Mouse (Mus musculus): ENCODE measurements around the gene S1pr4.

Gene S1pr4

DNA sequence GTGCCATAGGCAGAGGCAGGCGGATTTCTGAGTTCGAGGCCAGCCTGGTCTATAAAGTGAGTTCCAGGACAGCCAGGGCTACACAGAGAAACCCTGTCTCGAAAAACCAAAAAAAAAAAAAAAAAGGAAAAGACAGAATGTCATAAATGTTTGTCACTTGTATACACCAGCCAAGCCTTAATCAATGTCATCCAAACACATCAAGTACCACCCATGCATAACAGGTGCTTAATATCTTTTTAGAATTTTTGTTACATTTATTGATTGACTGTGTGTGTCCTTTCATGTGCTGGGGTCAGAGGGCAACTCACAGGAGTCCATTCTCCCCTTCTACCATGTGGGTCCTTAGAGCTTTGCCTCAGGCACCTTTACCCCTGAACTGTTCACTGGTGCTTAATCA lies at the start of gene S1pr4:
Gene S1pr4 (minus strand): TSS at position 101 of the 400 bp plus-strand sequence.
- no peak for DNase-seq (ENCODE audit: low spot score)

DNA sequence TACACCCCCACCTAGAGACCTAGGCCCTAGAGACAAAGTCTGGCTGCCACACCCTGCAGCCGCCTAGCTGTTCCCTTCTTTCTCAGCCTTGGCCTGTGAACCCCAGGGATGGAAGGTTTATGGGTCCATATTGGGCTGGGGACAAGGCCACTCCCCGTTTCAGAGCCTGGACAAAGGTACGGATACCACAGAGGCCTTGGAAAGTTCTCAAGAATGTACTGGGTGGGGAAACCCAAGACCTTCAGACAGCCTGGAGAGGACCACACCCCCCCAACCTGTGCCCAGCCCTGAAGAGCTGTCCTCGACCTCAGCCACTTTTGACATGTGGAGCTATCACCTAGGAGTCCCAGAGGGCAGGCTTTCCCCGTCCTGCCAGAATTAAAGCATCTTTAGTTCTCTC lies 49.0 kb upstream of the S1pr4 start:
- no peak for DNase-seq (ENCODE audit: low spot score)

DNA sequence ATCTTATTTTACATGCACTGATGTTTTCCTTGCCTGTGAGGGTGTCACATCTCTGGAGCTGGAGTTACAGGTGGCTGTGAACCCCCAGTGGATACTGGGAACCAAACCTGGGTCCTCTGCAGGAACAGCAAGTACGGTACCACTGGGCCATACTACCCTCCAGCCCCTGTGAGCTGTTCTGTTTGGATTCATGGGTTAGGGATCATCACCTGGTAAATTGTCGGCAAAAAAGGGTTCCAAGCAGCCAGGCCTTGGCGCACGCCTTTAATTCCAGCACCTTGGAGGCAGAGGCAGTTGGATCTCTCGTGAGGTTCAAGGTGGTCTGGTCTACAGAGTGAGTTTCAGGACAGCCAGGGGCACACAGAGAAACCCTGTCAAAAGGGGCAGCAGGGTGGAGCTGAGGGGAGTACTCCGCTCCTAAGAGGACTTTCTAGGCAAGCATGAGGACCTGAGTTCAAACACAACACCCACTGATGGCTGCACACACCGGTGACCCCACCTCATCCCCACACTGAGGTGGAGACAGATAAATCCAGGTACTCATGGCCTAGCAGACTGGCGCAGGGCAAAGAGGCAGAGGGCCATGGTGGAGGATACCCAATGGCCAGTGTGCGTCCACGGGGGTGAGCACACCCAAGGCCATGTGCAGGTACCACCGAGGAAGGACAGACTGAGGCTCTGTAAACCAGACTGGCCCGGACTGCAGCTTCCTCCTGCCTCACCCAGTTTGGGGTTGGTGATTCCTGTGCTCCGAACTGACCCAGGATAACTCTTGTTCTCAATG lies 47.0 kb upstream of the S1pr4 start:
- DNase-seq (ENCODE audit: low spot score) = no peak

DNA sequence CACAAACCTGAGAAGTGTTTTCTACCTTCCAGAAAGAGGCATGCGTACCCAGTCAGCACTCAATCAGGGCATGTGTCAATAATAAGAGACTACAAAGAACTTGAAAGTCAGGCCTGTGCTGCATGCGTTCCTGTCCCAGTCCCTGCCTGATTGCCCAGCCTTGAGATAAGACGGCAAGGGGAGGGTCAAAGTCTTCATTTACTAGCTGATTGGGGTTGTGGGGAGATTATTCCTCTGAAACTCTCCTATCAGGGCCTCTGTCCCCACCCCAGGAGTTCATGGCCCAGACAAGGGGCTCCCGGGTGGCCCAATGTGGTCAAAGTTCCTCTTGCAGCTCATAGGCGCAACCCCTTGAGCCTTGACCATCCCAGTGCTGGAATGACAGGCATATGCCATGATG lies 46.4 kb upstream of the S1pr4 start:
- no peak for DNase-seq (ENCODE audit: low spot score)

DNA sequence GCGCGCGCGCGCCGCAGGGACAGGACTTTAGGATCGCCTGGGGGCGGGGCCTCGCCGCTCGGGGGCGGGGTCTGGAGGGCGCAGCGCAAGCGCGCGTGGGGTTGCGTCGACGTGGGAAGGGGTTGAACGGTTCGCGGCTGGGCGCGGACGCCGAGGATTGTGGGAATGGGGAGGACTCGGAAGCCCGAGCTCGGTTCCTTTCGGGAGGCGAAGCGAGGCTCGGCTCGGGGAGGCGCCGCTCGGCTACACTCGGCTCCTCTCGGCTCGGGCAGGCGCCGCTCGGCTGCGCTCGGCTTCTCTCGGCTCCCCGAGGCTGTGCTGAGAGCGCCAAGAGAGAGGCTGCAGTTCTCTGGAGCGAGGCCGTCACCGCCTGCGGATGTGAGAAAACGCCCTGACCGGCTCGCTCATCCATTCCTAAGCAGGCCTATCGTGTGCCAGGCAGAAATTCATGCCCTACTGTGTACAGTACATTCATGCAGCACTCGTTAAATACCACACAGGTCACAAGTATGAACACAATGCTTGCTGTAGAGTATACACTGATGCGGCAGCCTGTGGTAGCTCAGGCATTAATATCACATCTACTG lies 45.3 kb upstream of the S1pr4 start, which contains the start of gene Gna11:
Gene Gna11 (minus strand): TSS at position 30 of the 587 bp plus-strand sequence.
- peak; percentile 100 for DNase-seq (ENCODE audit: low spot score)

DNA sequence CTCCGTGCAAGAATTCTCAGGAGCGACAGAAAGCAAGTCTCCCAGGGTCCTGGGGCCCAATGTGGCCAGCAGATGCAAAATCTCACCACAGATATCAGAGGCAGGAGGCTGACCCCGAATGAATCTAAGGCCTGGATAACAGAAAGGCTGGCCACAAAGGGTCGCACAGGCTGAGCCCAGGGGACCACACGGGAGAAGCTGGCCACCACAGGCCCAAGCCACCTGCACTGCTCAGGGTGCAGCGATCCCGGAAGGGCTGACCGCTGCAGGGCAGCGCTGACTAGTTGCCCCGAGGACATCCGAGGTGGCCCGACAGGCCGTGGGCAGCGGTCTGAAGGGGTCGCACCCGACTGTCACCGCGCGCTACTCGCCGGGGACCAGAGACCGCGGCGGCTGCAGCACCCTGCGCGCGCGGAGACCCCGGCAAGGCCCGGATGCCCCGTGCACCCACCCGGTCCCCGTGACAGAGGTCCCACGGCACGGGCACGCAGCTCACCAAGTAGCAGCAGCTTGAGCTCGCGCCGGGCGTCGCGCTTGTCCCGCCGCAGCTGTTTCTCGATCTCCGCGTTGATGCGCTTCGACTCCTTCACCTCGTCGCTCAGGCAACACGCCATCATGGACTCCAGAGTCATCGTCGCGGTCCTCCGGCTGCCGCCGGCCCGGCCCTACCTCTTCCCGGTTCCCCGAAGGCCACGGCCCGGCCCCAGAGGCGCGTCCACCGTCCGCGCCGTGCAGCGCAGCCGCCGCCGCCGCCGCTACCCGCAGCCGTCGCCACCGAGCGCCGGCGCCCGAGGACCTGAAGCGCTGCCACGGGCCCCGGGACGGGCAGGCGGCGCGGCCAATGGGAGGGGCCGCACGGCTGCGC lies 44.6 kb upstream of the S1pr4 start:
- DNase-seq (ENCODE audit: low spot score) = no peak

DNA sequence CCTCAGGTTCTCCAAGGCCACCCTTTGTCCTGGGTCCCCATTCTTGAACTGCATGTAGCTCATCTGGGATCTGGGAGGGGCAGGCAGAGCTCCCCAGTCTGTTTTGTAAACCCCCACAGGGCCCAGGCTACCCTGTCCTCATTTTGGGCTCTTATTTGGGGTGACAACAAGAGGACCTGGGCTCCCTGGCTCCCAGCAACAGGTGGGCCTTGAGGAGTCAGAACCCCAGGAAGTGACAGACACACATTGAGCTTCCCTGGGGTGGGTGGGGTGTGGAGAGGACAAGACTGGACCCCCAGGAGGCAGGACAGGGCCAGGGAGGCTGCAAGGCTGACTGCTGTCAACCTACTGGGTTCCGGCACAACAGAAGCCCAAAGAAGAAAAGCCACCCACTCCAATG lies 43.7 kb upstream of the S1pr4 start:
- DNase-seq (ENCODE audit: low spot score) = no peak

DNA sequence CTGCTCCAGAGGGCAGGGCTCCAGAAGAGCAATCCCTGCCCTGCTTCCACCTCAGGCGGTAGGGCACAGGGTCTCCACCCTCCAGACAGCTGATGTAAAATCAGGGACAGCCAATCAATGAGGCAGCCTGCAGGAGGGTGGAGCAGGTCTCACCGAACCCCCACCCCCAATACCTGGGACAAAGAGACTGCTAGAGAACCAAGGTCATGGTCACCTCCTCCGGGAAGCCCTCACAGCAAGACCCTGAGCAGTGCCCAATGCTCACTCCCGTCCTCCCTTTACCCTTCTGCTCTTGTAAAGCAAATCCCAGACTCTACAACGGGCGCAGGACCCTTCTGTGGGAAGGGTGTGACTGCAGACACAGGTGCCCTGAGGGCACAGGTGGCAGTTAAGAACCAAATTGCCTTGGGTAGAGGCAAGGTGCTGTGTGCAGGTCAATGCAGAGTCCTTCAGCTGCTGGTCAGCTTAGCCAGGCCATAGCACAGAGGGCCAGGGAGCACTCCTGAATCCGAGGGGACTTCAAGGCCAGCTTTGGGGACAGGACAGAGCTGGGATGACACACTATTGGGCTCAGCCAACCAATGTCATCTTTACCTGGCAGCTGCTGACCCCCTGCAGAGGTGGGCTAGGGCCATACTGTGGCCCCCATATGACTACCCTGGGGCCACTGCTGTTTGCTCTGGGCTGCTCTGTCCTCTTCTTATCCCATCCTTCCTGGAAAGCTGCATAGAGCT lies 43.0 kb upstream of the S1pr4 start:
- no peak for DNase-seq (ENCODE audit: low spot score)

DNA sequence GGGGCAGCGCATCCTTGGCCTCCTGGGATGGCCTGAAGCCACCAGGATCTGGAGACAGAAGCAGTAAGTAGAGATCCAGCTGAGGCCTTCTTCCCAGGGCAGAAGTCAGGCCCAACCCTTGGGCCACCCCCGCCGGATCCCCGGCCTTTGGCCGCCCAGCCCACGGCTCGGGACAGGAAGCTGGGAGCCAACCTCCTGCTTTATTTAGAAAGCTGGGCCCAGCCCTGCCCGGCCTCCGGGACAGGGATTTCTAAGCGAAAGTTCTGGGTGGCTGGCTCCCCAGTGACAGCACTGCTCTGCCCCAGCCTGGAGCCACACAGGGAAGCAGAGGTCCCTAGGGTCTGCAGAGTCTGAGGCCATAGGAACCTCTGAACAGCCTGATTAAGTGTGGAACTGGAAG lies 41.9 kb upstream of the S1pr4 start:
- DNase-seq (ENCODE audit: low spot score) = no peak

DNA sequence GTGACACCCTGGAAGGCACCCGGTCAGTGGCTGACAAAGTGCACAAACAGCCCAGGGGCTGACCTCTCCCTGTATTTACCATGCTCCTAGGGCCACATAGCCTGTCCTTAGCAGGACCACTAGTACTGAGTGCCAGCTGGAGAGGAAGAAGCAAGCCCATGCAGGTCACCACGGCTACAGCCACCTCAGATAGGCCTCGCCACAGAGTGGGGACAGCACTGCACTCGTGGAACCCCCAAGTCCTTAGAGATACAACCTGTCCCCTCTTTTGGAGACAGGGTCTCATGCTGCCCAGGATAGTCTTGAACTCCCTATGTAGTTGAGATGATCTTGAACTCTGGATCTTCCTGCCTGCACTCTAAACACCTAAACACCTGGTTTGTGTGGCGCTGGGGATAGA lies 41.4 kb upstream of the S1pr4 start:
- DNase-seq (ENCODE audit: low spot score) = no peak

DNA sequence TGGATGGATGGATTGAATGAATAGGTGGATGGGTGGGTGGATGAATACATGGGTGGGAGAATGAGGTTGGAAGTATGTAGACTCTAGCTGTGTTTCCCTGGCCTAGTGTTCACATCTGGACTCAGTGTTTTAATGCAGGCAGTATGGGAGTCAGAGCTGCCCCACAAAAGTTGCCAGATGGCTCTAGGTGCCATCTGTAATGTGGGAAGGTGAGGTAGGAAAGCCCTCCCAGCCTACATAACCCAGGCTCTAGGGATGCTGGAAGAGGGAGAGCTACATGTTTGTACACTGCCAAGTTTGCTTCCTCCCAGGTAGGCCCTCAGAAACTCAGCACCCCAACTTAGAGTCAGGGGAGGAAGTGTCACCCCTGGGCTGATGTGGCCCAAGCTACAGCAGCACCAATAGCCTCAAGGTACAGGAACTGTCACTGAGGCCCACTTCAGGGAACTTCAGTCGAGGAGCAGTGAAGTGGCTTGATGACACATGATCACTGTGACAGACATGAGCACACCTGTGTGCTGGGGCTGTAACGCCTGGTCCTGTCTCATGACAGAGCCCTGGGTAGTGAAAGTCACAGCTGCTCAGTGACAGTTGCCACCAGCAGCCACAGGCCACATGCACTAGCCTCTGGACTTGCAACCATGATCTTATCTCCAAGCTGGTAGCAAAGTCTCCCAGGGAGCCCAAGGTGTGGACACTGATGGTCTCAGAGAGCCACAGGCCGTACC lies 38.6 kb upstream of the S1pr4 start:
- no peak for DNase-seq (ENCODE audit: low spot score)

DNA sequence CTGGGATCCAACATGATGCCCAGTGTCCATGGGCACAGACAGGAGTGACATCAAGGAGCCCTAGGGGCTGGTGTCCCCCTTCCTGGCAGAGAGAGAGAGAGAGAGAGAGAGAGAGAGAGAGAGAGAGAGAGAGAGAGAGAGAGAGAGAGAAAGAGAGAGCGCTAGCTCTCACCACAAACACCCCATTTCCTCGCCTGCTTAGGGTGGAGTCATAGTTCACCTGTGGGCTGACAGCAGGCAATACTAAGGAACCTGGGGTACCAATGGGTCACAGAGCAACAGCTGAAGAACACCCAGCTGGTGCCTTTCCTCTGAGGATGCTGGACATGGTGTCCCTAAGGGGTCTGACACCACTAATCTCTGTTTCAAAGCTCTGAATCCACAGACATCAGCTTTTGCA lies 37.5 kb upstream of the S1pr4 start:
- DNase-seq (ENCODE audit: low spot score) = no peak

DNA sequence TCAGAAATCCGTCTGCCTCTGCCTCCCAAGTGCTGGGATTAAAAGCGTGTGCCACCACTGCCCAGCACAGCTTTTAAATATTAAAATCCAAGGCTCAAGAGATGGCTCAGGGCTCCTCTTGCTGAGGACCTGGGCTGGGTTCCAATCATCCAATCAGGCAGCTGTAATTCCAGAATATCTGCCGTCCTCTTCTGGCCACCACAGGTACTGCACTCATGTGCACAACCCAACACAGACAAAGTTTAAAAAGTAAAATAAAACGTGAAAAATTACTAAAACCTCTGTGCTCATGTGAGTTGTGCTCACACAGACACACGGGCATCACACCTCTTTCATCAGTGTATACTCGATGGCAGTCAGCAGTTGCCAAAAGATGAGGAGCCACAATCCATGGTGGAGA lies 36.8 kb upstream of the S1pr4 start:
- DNase-seq (ENCODE audit: low spot score) = no peak

DNA sequence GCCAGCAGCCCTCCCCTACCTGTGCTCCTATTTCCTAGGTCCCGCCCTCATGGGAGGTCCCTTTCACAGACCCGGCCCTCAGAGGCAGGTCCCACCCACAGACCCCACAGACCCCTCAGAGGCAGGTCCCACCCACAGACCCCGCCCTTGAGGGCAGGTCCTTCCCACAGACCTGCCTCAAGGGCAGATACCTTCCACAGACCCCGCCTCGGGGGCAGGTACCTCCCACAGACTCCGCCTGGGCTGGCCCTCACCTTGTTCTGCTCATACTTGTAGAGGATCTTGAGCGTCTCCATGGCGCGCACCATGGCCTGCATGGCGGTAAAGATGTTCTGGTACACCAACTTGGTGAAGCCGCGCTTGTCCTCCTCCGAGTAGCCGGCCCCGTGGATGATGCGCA lies 34.9 kb upstream of the S1pr4 start:
- no peak for DNase-seq (ENCODE audit: low spot score)

DNA sequence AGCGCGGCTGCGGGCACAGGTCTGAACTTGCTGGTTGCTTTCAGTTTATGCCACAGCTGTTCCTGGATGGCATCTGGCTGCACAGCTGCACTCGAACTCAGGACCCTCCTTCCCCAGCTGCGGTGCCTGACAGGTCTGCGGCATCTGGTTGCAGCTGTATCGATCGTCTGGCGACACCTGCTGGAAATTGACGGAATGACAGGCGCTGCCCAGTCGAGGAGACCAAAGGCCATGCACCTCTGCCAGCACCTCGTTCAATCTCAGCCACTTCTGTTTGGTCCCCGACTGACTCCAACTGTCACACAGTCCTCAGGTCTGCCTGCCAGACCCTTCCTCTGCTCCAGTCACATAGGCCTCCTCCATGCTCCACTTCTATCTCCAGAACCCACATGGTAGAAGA lies 26.8 kb upstream of the S1pr4 start:
- peak; percentile 78 for DNase-seq (ENCODE audit: low spot score)

DNA sequence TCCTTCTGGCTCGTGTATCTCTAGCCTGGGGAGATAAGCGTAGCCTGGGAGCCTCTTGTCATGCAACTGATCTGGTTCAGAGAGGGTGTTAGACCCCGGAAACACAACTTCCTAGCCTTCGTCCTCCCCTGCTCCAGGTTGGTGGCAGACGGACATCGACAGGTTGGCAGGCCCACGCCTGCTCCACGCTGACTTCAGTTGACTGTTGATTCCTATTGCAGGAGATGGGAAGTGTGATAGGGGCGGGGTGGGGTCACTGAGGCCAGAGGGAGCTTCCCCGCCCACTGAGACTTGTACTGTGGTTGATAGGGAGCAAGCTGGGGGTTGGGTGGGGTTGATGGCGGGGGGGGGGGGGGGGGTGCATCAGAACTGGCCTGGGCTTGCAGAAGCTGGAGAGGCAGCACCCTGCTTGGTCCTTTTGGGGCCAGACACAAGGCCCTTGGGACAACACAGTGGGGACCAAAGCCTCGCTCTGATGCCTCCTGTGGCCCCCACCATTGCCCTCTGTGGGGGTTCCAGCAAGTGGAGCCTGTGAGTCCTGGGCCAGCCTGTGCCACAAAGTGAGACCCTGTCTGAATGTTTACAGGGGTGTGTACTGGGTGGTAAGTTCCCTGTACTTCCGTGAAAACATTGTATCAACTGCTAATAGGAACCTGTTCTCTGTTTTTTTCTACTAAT lies 25.2 kb upstream of the S1pr4 start:
- no peak for DNase-seq (ENCODE audit: low spot score)

DNA sequence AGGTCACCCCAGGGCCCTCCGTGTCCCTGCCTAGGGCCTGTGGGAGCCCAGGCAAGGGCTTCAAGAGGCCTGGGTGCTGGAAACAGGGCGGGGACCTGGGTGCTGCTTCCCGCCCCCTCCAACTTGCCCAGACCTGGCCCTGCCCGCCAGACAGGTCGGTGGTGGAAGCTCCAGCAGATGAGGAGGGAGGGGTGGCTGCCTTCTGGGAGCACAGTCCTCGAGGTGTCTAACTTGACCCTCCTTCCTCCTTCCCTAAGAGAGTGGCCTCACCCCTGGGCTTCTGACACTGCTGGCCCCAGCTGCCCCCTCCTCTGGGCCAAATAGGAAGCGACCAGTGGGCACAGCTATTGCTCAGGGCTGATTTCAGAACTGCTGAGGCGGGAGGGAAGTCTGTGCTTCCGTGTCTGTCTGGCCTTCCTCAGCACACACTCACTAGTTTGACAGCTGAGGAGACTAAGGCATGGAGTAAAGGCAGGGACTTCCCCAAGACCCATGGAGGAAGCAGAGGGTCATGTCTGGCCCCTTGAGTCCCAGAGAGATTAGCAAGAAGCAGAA lies 24.2 kb upstream of the S1pr4 start, which contains the start of gene Gna15:
Gene Gna15 (minus strand): TSS at position 175 of the 555 bp plus-strand sequence.
- peak; percentile 61 for DNase-seq (ENCODE audit: low spot score)

DNA sequence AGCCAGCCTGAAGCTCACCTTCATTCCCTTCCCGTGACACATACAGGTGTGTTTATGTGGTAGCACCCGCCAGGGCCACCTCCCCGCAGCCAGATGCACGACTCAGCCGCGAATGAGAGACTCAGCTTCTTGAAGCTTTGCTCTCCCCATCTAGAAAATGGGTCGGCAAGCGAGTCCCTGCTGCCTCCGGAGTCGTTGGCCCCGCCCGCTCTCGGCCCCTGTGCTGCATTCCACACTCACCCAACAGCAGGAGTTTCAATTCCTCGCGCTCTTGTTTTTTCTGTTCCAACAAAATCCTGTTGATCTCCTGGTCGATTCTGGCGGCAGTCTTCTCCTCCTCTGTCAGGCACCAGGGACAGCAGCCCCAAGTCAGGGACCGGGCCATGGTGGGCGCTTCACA lies 23.6 kb upstream of the S1pr4 start:
- no peak for DNase-seq (ENCODE audit: low spot score)

DNA sequence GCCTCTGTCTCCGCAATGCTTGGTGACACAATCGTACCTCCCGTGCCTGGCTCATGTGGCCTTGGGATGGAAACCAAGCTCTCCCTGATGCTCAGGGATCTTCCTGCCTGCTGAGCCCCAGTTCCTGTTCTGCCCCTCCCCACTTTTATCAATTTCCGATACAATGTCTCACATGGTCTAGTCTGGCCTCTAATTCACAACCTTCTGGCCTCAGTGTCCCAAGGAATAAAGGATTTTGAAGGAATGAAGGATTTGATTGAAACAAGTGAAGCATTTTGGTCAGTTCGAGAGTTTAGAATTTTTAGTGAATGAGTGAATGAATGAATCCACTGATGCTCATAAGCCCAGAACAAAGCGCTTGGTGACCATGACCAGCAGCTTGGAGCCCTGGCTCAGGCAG lies 23.2 kb upstream of the S1pr4 start:
- DNase-seq (ENCODE audit: low spot score) = no peak

DNA sequence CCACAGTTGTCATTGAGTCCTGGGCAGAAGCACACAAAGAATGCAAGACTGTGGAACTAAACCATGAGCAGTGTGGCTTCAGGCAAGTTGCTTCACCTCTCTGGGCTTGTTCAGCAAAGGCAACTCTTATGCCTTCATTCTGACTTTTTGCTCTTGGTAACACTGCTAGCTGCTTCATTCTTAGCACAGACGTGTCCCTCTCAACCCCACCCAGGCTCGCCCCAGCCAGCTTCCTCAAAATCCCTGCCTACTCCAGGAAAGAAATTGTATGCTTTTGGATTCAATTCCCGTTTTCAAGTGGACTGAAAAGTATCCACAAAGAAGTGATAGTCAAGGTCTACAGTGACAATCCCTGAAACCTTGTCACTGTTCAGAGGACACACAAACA lies 20.0 kb upstream of the S1pr4 start:
- no peak for DNase-seq (ENCODE audit: low spot score)
